Mouse (Mus musculus) olfactory bulb, adult 2 months (tissue): ENCODE data around the gene Inip.

ENCODE experiments used
- CTCF ChIP-seq: fragments of 200-500 bp; IDR thresholded peaks from 2 replicates; pipeline ENCODE4 v1.5.1; 2012; ENCODE audit warnings: low read depth, mild to moderate bottlenecking, low read length, moderate library complexity; ENCODE audit not compliant: insufficient read depth
- POLR2A ChIP-seq: fragments of 200-500 bp; IDR thresholded peaks from 2 replicates; pipeline ENCODE4 v1.6.1; 2012; ENCODE audit warnings: mild to moderate bottlenecking, low read depth, low read length, moderate library complexity; ENCODE audit not compliant: insufficient read depth

GRCm38 (mm10) chr4:59800181-59800580, 1.2 kb downstream of the Inip start:
- TF ChIP-seq POLR2A, result no peak
- TF ChIP-seq CTCF, result no peak
